Mouse (Mus musculus): ENCODE measurements around the gene Tctn3.

The Tctn3 gene

DNA sequence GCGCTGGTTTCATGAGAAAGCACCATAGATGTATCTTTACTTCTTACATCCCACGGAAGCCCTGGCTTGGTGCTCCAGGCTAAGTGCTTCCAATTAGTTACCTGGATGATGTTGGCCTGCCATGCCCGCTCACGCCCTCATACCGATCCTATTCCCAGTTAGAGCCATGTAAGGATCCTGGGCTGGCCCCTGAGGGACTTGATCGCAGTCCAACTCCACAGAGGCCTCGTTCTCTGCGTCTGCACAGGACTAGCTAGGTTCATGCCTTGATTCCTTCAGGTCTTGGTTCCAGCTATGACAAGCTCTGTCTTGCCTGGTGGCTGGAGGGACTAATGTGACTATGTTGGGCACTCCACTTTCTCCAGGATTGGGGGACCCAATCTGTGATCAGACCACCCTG lies 56.9 kb downstream of the Tctn3 start:
- DNase-seq (ENCODE audit: low read depth): no peak

- DNase-seq (ENCODE audit: low read depth): no peak
Measured at GRCm38 (mm10) chr19:40554343-40554742, 57.7 kb downstream of the Tctn3 start.

GRCm38 (mm10) chr19:40553849-40554248 lies 58.2 kb downstream of the Tctn3 start:
- no peak for DNase-seq (ENCODE audit: low read depth)

- DNase-seq (ENCODE audit: low read depth): no peak
Measured at GRCm38 (mm10) chr19:40553014-40553789, 58.8 kb downstream of the Tctn3 start.

DNA sequence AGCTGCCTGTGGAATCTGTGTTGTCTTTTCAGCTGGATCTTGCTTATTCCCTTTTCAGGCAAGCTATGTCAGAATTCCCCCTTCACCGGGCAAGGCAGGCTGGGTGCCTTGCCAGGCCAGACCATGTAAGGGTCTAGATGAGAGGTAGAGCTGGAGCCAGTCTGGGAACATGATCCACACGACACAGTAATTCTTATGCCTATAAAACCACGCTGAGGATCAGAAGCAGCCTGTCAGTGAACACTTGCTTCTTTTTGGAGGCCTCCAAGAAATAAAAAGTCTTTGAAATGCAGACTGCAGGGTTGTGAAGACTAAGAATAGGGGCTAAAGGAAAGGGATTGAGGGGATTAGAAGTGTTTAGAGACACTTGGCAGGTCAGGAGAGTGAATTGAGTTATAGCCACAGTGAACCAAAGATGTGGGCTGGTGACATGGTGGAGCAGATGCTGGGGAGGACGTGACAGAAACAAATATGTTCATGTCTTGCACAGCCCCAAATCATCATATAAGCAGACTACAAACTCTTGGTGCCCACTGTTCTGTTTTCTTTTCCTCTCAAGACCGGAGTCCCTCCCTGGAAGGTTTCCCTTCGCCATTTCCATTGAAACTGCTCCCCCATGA lies 62.4 kb downstream of the Tctn3 start:
- no peak for DNase-seq (ENCODE audit: low read depth)

GRCm38 (mm10) chr19:40548796-40549515 lies 63.1 kb downstream of the Tctn3 start:
- no peak for DNase-seq (ENCODE audit: low read depth)

- DNase-seq (ENCODE audit: low read depth): no peak
Measured at GRCm38 (mm10) chr19:40548386-40548785, 63.6 kb downstream of the Tctn3 start.
